Mouse (Mus musculus) heart, postnatal 14 days (tissue): ENCODE measurements around the gene Rpl9-ps6. TPM values are rescaled to one million over a fixed set of nuclear protein-coding genes. Genes with fewer than 3 reads are reported as not detected.
A peak's percentile ranks its signal among the peaks of the same experiment; 100 is the strongest.

Experiments used
- DNase-seq, 2 experiments: peaks; one replicate each; pipeline ENCODE4 v3.0.0; 2021 to 2022
- intact Hi-C: fragments of 180-260 bp; cut with DNase I; formaldehyde crosslinking; loops from one replicate; pipeline ENCODE4 v1.15.1; 2025
- long read RNA-seq, 2 experiments: library from polyadenylated mRNA; stranded (forward); transcript quantifications; one replicate each; pipeline ENCODE4 v2.0.0; 2021
- total RNA-seq, 2 experiments: library from RNA; stranded (reverse); gene quantifications; 2 replicates each; pipeline ENCODE4 v1.2.3; 2021

The Rpl9-ps6 gene
- total RNA-seq: 10 to 100 TPM; 19.7 to 27.8 TPM
- long read RNA-seq, experiment 1, transcript Rpl9-ps6-201 (1 exons, 714 nt): major isoform, 14 of 14 reads
- long read RNA-seq, experiment 1, partial matches to known transcripts: 0 of 14 reads
- long read RNA-seq, experiment 1, other reads (novel, unspliced or antisense): 0 of 14 reads
- long read RNA-seq, experiment 2, transcript Rpl9-ps6-201 (1 exons, 714 nt): major isoform, 17 of 17 reads
- long read RNA-seq, experiment 2, partial matches to known transcripts: 0 of 17 reads
- long read RNA-seq, experiment 2, other reads (novel, unspliced or antisense): 0 of 17 reads

DNA sequence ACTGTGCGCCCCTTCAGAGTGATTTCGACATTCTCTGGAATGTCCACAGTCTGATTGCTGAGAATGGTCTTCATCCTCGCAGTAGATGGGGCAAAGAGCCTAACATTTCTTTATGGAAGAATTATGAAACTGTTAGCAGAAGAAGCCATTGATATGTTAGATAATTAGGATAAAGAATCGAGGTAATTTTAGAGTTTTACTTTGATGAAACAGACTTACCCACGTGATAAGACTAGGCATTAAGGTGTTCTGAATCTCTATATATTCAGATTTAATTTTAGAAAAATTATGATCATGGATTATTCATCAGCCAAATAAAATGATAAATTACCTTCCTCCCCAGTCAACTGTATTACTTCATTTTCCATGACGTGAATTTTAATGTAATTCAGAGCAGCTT is at the start of gene Rpl9-ps6:
Gene Rpl9-ps6 (minus strand): TSS at position 101 of the 400 bp plus-strand sequence.
- intact Hi-C loops: no loop called here
- DNase-seq: no peak

GRCm38 (mm10) chr19:32512518-32512917 is 46.1 kb upstream of the Rpl9-ps6 start:
- no peak for DNase-seq
- intact Hi-C loops: no loop called here

- intact Hi-C loops: no loop called here
- no peak for DNase-seq
Observed at GRCm38 (mm10) chr19:32510962-32511361, 44.6 kb upstream of the Rpl9-ps6 start.

DNA sequence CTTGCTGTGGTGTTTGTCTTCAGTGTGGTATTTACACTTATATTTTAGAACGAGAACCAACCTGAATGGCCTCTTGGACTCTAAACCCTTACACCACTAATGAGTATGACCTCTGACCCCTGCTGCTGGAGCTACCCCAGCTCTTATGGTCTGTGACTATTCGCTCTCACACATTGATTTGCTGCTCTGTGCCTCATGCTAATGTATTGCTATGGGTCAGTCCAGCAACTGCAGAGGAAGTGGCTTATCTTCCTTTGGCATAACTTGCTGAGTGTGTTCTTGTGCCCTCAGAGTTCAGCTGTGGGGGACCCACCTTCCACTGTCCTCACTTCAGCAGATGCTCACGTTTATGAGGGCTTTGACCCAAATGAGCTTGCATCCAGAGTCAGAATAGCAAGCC is 43.9 kb upstream of the Rpl9-ps6 start:
- no peak for DNase-seq
- intact Hi-C loops: no loop called here

GRCm38 (mm10) chr19:32507526-32507925 is 41.1 kb upstream of the Rpl9-ps6 start:
- intact Hi-C loops: no loop called here
- DNase-seq: no peak

DNA sequence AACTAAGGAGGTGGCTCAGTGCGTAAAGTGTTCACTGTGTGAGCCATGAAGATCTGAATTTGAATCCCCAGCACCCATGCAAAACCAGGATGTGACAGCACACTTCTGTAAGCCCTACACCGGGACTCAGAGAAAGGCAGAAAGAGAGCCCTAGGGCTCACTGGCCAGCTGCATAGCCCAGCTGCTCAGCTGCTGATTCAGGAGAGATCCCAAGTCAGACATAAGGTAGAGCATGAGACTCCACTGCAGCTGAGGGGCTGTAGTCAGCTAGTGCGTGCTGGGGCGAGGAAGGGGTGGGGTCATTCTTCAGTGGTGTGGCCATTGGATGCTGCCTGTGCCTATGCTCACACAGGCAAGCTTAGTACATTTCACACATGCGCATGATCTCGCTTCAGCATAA is 40.7 kb upstream of the Rpl9-ps6 start:
- intact Hi-C loops: no loop called here
- DNase-seq: no peak

- intact Hi-C loops: no loop called here
- DNase-seq: no peak
Observed at GRCm38 (mm10) chr19:32506514-32506913, 40.1 kb upstream of the Rpl9-ps6 start.

DNA sequence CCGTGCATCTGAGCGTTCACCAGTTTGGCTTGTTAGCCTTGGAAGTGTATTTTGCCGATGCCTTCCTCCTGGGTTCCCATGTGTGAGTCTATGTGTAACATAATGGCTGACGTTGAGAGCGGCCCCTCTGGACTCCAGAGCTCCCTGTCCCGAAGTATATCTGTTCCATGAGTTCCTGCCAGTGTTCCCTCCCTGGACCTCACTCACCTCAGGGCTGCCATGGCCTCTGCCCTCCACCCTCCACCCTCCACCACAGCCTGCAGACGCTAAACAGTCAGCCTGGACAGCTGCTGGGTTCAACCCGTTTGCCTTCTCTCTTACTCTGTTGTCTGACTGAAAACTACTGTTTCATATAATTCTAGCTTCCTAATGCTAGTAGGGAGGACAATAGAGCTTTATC is 39.7 kb upstream of the Rpl9-ps6 start:
- no peak for DNase-seq
- intact Hi-C loops: no loop called here

DNA sequence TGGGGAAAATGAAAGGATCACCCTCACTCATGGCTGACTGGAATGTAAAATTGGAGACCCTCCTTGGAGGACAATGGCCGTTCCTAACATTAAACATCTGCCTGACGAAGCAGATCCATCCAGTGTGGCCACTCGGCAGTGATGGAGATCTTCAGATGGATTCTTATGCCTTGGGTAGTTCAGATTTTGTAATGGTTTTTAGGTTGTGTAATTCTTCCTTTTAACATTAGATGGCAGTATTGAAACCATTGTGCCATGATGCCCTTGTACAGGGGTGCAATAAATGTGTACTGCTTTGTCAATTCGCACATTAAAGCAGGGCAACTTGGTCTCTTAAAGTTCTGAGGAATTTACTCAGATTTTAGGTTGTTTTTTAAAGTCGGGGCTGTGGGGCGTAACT is 35.0 kb upstream of the Rpl9-ps6 start:
- DNase-seq: no peak
- intact Hi-C loops: loop anchor here (2.0 kb wide), 1 partner anchor 189 kb away; no protein-coding TSS in a partner anchor

GRCm38 (mm10) chr19:32498002-32498401 is 31.6 kb upstream of the Rpl9-ps6 start:
- intact Hi-C loops: no loop called here
- DNase-seq: no peak

- DNase-seq: no peak
- intact Hi-C loops: no loop called here
Observed at GRCm38 (mm10) chr19:32497411-32497810, 31.0 kb upstream of the Rpl9-ps6 start.

GRCm38 (mm10) chr19:32495034-32495433 is 28.7 kb upstream of the Rpl9-ps6 start:
- intact Hi-C loops: no loop called here

GRCm38 (mm10) chr19:32494611-32495010 is 28.2 kb upstream of the Rpl9-ps6 start:
- intact Hi-C loops: no loop called here

More at GRCm38 (mm10) chr19:32495034-32495433, 28.7 kb upstream of the Rpl9-ps6 start:
- DNase-seq: no peak

DNA sequence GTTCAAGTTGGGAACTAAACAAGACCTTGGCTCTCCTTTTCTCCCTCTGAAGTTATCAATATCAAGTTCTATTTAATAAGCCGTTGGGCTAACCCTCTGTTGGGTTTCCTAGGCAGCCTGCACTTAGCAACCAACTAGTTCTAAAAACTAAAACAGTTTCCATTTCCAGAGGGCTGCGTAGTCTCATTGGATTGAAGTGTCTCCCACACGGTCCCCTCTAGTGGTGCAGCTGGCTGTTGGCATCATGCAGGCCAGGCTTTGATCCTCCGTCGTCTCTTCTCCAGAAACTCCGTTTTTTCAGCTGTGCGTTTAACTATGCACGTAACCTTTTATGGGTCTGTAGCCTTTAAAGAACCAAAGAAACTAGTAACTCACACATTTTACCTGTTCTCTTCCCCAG is 27.1 kb upstream of the Rpl9-ps6 start:
- no peak for DNase-seq
- intact Hi-C loops: no loop called here

More at GRCm38 (mm10) chr19:32494611-32495010, 28.2 kb upstream of the Rpl9-ps6 start:
- no peak for DNase-seq

- no peak for DNase-seq
Observed at GRCm38 (mm10) chr19:32492981-32493380, 26.6 kb upstream of the Rpl9-ps6 start.

DNA sequence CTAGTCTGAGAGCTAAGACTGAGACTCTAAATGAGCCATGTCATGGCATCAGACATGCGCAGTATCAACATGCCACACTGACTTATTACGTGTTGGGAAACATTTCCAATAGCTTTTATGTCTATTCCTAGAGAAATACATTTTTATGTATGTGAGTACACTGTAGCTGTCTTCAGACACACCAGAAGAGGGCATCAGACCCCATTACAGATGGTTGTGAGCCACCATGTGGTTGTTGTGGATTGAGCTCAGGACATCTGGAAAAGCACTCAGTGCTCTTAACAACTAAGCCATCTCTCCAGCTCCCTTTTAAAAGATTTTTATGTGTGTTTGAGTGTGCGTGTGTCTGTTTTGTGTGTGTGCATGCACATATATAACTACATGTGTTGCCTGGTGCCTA is 26.0 kb upstream of the Rpl9-ps6 start:
- DNase-seq: no peak
- intact Hi-C loops: no loop called here

More at GRCm38 (mm10) chr19:32492981-32493380, 26.6 kb upstream of the Rpl9-ps6 start:
- intact Hi-C loops: no loop called here

GRCm38 (mm10) chr19:32490976-32491375 is 24.6 kb upstream of the Rpl9-ps6 start:
- intact Hi-C loops: no loop called here
- DNase-seq: no peak

DNA sequence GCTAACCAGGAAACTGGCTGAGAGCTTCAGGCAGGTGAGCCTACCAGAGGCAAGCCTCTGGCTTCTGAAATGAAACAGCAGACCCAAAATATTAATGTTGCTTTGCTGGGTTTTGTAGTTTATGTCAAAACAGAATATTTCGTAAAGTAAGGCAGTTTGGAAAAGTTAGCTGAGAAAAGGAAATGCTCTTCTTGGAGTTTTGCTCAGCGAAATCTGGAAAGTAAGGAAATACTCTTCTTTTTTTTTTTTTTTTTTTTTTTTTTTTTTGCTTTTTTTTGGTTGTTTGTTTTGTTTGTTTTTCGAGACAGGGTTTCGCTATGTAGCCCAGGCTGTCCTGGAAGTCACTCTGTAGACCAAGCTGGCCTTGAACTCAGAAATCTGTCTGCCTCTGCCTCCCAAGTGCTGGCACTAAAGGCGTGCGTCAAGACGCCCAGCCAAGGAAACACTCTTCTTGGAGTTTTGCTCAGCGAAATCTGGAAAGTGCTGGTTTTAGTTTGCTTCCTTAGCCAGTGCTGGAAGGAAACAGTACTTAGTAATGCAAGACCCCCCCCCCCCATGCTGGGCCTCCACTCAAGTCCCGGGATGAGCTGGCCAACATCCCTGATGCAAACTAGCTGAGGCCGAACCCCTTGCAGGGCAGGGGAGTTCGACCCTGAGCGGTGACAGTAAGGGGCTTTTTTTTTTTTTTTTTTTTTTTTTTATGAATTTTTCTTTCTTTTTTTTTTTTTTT is 23.0 kb upstream of the Rpl9-ps6 start:
- no peak for DNase-seq
- intact Hi-C loops: loop anchor here (5.0 kb wide), 2 partner anchors 322 to 517 kb away; no protein-coding TSS in a partner anchor

GRCm38 (mm10) chr19:32487595-32488255 is 21.3 kb upstream of the Rpl9-ps6 start:
- DNase-seq: no peak
- intact Hi-C loops: loop anchor here (5.0 kb wide), 2 partner anchors 320 to 515 kb away; no protein-coding TSS in a partner anchor

- intact Hi-C loops: loop anchor here (5.0 kb wide), 2 partner anchors 319 to 514 kb away; no protein-coding TSS in a partner anchor
Observed at GRCm38 (mm10) chr19:32486106-32486724, 19.8 kb upstream of the Rpl9-ps6 start.

More at GRCm38 (mm10) chr19:32486106-32486724, 19.8 kb upstream of the Rpl9-ps6 start:
- DNase-seq: peak; percentile 60 to 67
